Mouse (Mus musculus): ENCODE data around the gene Pdhx. TPM values are rescaled to one million over a fixed set of nuclear protein-coding genes. Genes with fewer than 3 reads are reported as not detected.

Gene Pdhx
- total and polyA plus RNA-seq, 2 experiments from 2014 or later = 47.2 to 67.0 TPM

- TF ChIP-seq CTCF (IDR thresholded peaks at IDR 0.05; ENCODE audit: low read depth) = no peak
- Histone ChIP-seq H3K27me3 (ENCODE audit: insufficient read depth, low read length) (no peaks in the 10 kb centered on the region), H3K9me3 (ENCODE audit: low read length) (no peaks in the 10 kb centered on the region), H3K4me3 (ENCODE audit: low read length) (no peak overlapping the region), H3K9ac (replicated peaks; ENCODE audit: low read length) (no peak overlapping the region), H3K27ac (no peak overlapping the region), H3K4me2 (ENCODE audit: low read depth, low read length) (no peak overlapping the region), H3K36me3 (ENCODE audit: insufficient read depth, low read length) (no peaks in the 10 kb centered on the region), H3K4me1 (ENCODE audit: insufficient read depth, low read length) (peaks cover 2% of the 10 kb centered on the region)
- WGBS = 75% methylated on average over 8 of the region's 8 CpGs
- ATAC-seq (no peak), DNase-seq (ENCODE audit: low spot score) (no peak)
Observed at GRCm38 (mm10) chr2:103066683-103067551, 6.4 kb downstream of the Pdhx start.

GRCm38 (mm10) chr2:103062865-103063264 lies 10.4 kb downstream of the Pdhx start:
- no peaks in the 10 kb centered on the region for H3K27me3 ChIP-seq (ENCODE audit: insufficient read depth, low read length)
- peak; percentile 85 for DNase-seq (ENCODE audit: low spot score)
- H3K4me3 ChIP-seq (ENCODE audit: low read length) = no peak overlapping the region
- peak; percentile 75 for TF ChIP-seq CTCF (IDR thresholded peaks at IDR 0.05; ENCODE audit: low read depth)
- no peak overlapping the region for H3K27ac ChIP-seq
- ATAC-seq = peak; percentile 64; the same call in 1 of the 2 replicates
- no peak overlapping the region for H3K9ac ChIP-seq (replicated peaks; ENCODE audit: low read length)
- no peak overlapping the region for H3K4me2 ChIP-seq (ENCODE audit: low read depth, low read length)
- H3K9me3 ChIP-seq (ENCODE audit: low read length) = no peaks in the 10 kb centered on the region
- WGBS = 34% methylated on average over 3 of the region's 3 CpGs
- no peaks in the 10 kb centered on the region for H3K36me3 ChIP-seq (ENCODE audit: insufficient read depth, low read length)
- no peaks in the 10 kb centered on the region for H3K4me1 ChIP-seq (ENCODE audit: insufficient read depth, low read length)

- 95% methylated on average over 3 of the region's 3 CpGs for WGBS
- Histone ChIP-seq H3K9ac (replicated peaks; ENCODE audit: low read length) (no peak overlapping the region), H3K36me3 (ENCODE audit: insufficient read depth, low read length) (no peaks in the 10 kb centered on the region), H3K27ac (no peak overlapping the region), H3K4me3 (ENCODE audit: low read length) (no peak overlapping the region), H3K27me3 (ENCODE audit: insufficient read depth, low read length) (no peaks in the 10 kb centered on the region), H3K4me2 (ENCODE audit: low read depth, low read length) (no peak overlapping the region), H3K4me1 (ENCODE audit: insufficient read depth, low read length) (no peaks in the 10 kb centered on the region), H3K9me3 (ENCODE audit: low read length) (no peaks in the 10 kb centered on the region)
- DNase-seq (ENCODE audit: low spot score) (no peak), ATAC-seq (no peak)
- TF ChIP-seq CTCF (IDR thresholded peaks at IDR 0.05; ENCODE audit: low read depth) = no peak
Observed at GRCm38 (mm10) chr2:103058266-103058665, 15.0 kb downstream of the Pdhx start.

- H3K4me2 ChIP-seq (ENCODE audit: low read depth, low read length) = no peak overlapping the region
- ATAC-seq (no peak), DNase-seq (ENCODE audit: low spot score) (no peak)
- no peaks in the 10 kb centered on the region for H3K36me3 ChIP-seq (ENCODE audit: insufficient read depth, low read length)
- H3K4me1 ChIP-seq (ENCODE audit: insufficient read depth, low read length) = no peaks in the 10 kb centered on the region
- no peaks in the 10 kb centered on the region for H3K9me3 ChIP-seq (ENCODE audit: low read length)
- H3K4me3 ChIP-seq (ENCODE audit: low read length) = no peak overlapping the region
- H3K27ac ChIP-seq = no peak overlapping the region
- no peak overlapping the region for H3K9ac ChIP-seq (replicated peaks; ENCODE audit: low read length)
- 95% methylated on average over 6 of the region's 6 CpGs for WGBS
- no peak for TF ChIP-seq CTCF (IDR thresholded peaks at IDR 0.05; ENCODE audit: low read depth)
- no peaks in the 10 kb centered on the region for H3K27me3 ChIP-seq (ENCODE audit: insufficient read depth, low read length)
Observed at GRCm38 (mm10) chr2:103055820-103056219, 17.5 kb downstream of the Pdhx start.

DNA sequence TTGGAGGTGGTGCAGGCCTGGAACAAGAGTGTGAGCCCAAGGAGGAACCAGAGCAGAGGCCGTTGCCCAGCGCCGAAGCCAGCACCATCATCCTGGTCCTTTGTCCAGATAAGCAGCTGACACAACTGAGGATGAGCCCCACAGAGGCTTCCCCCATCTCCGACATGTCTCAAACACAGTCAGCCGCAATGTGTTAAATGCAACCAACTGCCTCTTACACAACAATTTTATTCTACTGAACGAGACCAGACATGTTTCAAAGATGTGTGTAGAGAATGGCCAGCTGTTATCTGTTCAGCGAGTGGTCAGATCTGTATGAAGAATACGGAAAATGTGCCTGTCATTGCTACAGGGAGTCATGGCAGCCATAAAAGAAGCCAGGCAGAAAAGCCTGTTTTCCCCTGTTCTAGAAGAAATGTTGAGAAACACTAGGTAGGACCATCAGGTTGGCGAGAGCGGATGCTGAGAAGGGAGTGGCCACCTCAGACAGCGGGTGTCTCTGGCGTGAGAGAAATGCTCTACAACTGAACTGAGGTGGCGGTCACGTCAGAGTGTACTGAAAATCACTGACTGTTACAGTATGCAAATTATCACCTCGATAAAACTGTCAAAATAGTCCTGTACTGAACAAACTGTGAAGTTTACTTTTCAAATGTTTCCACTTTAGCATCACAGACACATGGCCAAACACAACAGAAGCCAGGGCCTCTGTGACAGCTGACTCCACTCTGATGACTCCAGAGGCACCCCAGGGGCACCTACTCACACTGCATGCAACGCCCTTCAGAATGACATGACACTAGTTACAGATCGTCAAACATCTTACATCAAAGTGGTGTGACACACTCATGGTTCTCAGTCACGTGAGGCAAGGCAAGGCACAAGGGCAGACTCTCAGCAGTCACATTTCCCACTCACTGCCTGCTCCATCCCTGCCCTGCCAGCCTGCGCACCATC lies 21.1 kb downstream of the Pdhx start:
- Histone ChIP-seq H3K4me2 (ENCODE audit: low read depth, low read length) (no peak overlapping the region), H3K27ac (no peak overlapping the region), H3K4me3 (ENCODE audit: low read length) (no peak overlapping the region), H3K27me3 (ENCODE audit: insufficient read depth, low read length) (no peaks in the 10 kb centered on the region), H3K9ac (replicated peaks; ENCODE audit: low read length) (no peak overlapping the region), H3K4me1 (ENCODE audit: insufficient read depth, low read length) (no peaks in the 10 kb centered on the region), H3K9me3 (ENCODE audit: low read length) (no peaks in the 10 kb centered on the region), H3K36me3 (ENCODE audit: insufficient read depth, low read length) (no peaks in the 10 kb centered on the region)
- ATAC-seq = no peak
- no peak for DNase-seq (ENCODE audit: low spot score)
- no peak for TF ChIP-seq CTCF (IDR thresholded peaks at IDR 0.05; ENCODE audit: low read depth)
- 83% methylated on average over 19 of the region's 19 CpGs for WGBS

DNA sequence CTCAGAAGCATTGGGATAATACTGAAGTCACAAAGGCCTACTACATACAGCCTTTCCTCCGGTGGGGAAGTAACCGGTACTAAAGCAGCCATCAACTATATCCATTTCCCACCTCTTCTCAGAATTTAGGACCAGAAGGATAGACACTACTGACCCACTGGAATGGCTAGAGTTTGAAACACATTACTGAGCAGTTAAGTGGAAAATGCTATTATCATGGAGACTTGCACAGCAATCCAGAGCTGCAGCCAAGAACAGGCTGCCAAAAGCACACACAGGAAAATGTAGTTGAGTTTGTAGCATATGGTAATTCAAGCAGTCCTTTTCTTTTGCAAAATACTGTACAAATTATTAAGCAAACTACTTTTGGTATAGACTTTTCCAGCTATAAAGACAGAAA lies 28.0 kb downstream of the Pdhx start:
- Histone ChIP-seq H3K36me3 (ENCODE audit: insufficient read depth, low read length) (peaks cover 3% of the 10 kb centered on the region; the same call in 1 of the 2 replicates), H3K4me3 (ENCODE audit: low read length) (no peak overlapping the region), H3K27ac (no peak overlapping the region), H3K9ac (replicated peaks; ENCODE audit: low read length) (no peak overlapping the region), H3K4me1 (ENCODE audit: insufficient read depth, low read length) (no peaks in the 10 kb centered on the region), H3K9me3 (ENCODE audit: low read length) (no peaks in the 10 kb centered on the region), H3K4me2 (ENCODE audit: low read depth, low read length) (no peak overlapping the region), H3K27me3 (ENCODE audit: insufficient read depth, low read length) (no peaks in the 10 kb centered on the region)
- ATAC-seq (no peak), DNase-seq (ENCODE audit: low spot score) (peak; percentile 21)
- WGBS = 70% methylated on average over 2 of the region's 2 CpGs
- TF ChIP-seq CTCF (IDR thresholded peaks at IDR 0.05; ENCODE audit: low read depth) = no peak

Data from hindbrain, postnatal 0 days (tissue).